Mouse (Mus musculus) liver, embryonic 14.5 days (tissue): Measurements from ENCODE around the gene Vsig10. TPM values are rescaled to one million over a fixed set of nuclear protein-coding genes. Genes with fewer than 3 reads are reported as not detected.
A peak's percentile ranks its signal among the peaks of the same experiment; 100 is the strongest.

Source experiments
- ATAC-seq: fragments of 200-750 bp; cut with Nextera tagmentation; 2 replicates; pipeline ENCODE4 v1.8.0; 2017; ENCODE audit warnings: moderate number of reproducible peaks, mild to moderate bottlenecking, moderate library complexity; ENCODE audit not compliant: insufficient read depth
- DNase-seq, 3 experiments: peaks; one replicate each; pipeline ENCODE4 v3.0.0-alpha.2; 2012 to 2013; ENCODE audit warnings: low read depth in 3 of 3, low spot score in 3 of 3
- H3K27ac ChIP-seq: fragments of 300-500 bp; sonication (generic); 2 replicates; pipeline ENCODE4 v1.5.1; 2014; ENCODE audit warnings: moderate library complexity, mild to moderate bottlenecking, control low read depth, inconsistent platforms
- H3K27me3 ChIP-seq: fragments of 300-500 bp; sonication (generic); 2 replicates; pipeline ENCODE4 v1.6.1; 2014; ENCODE audit warnings: mild to moderate bottlenecking, low read length, moderate library complexity; ENCODE audit not compliant: control insufficient read depth, insufficient read depth
- H3K36me3 ChIP-seq: fragments of 300-500 bp; sonication (generic); replicated peaks from 2 replicates; pipeline ENCODE4 v1.6.1; 2014; ENCODE audit warnings: low read depth; ENCODE audit not compliant: control insufficient read depth, insufficient read depth
- H3K4me1 ChIP-seq, 2 experiments: fragments of 200-500 bp in 1 of 2; fragments of 300-500 bp in 1 of 2; sonication (generic) in 1 of 2; replicated peaks; 2 replicates each; pipeline ENCODE4 v1.6.1; 2012 to 2014; ENCODE audit warnings: antibody characterized with exemption in 1 of 2, inconsistent platforms in 1 of 2, low read length in 1 of 2; ENCODE audit not compliant: control insufficient read depth in 2 of 2, insufficient read depth in 2 of 2
- H3K4me2 ChIP-seq: fragments of 300-500 bp; sonication (generic); 2 replicates; pipeline ENCODE4 v1.6.1; 2014; ENCODE audit warnings: low read depth, mild to moderate bottlenecking, control low read depth, moderate library complexity
- H3K4me3 ChIP-seq, 2 experiments: fragments of 200-500 bp in 1 of 2; fragments of 300-500 bp in 1 of 2; sonication (generic) in 1 of 2; 2 replicates each; pipeline ENCODE4 v1.5.1; 2012 to 2014; ENCODE audit warnings: low read depth in 2 of 2, low read length in 2 of 2, mild to moderate bottlenecking in 2 of 2, control low read depth in 1 of 2, inconsistent platforms in 1 of 2, moderate library complexity in 1 of 2; ENCODE audit not compliant: insufficient read depth in 1 of 2
- H3K9ac ChIP-seq: fragments of 300-500 bp; sonication (generic); replicated peaks from 2 replicates; pipeline ENCODE4 v1.6.1; 2014; ENCODE audit warnings: mild to moderate bottlenecking, control low read depth, moderate library complexity
- H3K9me3 ChIP-seq: fragments of 300-500 bp; sonication (generic); 2 replicates; pipeline ENCODE4 v1.6.1; 2016; ENCODE audit warnings: low read length, mixed read lengths; ENCODE audit not compliant: control insufficient read depth
- CTCF ChIP-seq: IDR thresholded peaks from 2 replicates; pipeline ENCODE4 v1.5.1; 2016; ENCODE audit warnings: antibody characterized with exemption, low read depth, control low read depth
- EP300 ChIP-seq: IDR thresholded peaks from 2 replicates; pipeline ENCODE4 v1.6.1; 2016; ENCODE audit warnings: antibody characterized with exemption, low read depth
- WGBS: fragments of 180-500 bp; shearing (Covaris S2); extraction: QIAGEN DNeasy Blood & Tissue Kit; methylation state at CpG from one replicate; pipeline ENCODE4 v1.1.7; 2014; ENCODE audit not compliant: insufficient replicate concordance; 5-methylcytosine and 5-hydroxymethylcytosine counted together
- polyA plus RNA-seq, 2 experiments: library from polyadenylated mRNA; depleted of rRNA in 1 of 2; stranded (reverse) in 1 of 2; unstranded in 1 of 2; fragments of >200 nt; fragmentation: Nextera tagmentation in 1 of 2; extraction: Ambion mirVana in 1 of 2; gene quantifications; 2 replicates each; pipeline versions ENCODE4 v1.2.1 to v1.2.3; 2012 to 2014

Vsig10 gene
- polyA plus RNA-seq, 2 experiments = 0.60 to 0.84 TPM

- DNase-seq = no peak
- H3K36me3 ChIP-seq = no peaks in the 10 kb centered on the region
- no peaks in the 10 kb centered on the region for H3K27me3 ChIP-seq
- ATAC-seq = no peak
- H3K4me1 ChIP-seq = no peaks in the 10 kb centered on the region
- no peak overlapping the region for H3K27ac ChIP-seq
- H3K4me2 ChIP-seq = no peak overlapping the region
- no peak for TF ChIP-seq EP300
- no peak for TF ChIP-seq CTCF
- no peaks in the 10 kb centered on the region for H3K9me3 ChIP-seq
- H3K9ac ChIP-seq = no peak overlapping the region
- no peak overlapping the region for H3K4me3 ChIP-seq
- WGBS = 53% methylated on average over 6 of the region's 6 CpGs
These were observed 7.5 kb downstream of the Vsig10 start for GRCm38 (mm10) chr5:117326408-117326807.

- H3K36me3 ChIP-seq = no peaks in the 10 kb centered on the region
- H3K4me3 ChIP-seq = no peak overlapping the region
- H3K4me2 ChIP-seq = no peak overlapping the region
- no peak overlapping the region for H3K27ac ChIP-seq
- H3K27me3 ChIP-seq = no peaks in the 10 kb centered on the region
- TF ChIP-seq EP300 = no peak
- ATAC-seq = no peak
- no peak overlapping the region for H3K9ac ChIP-seq
- DNase-seq = no peak
- WGBS = 76% methylated on average over 7 of the region's 7 CpGs
- no peaks in the 10 kb centered on the region for H3K4me1 ChIP-seq
- no peaks in the 10 kb centered on the region for H3K9me3 ChIP-seq
These were observed 11.6 kb downstream of the Vsig10 start for GRCm38 (mm10) chr5:117330457-117330856.

DNA sequence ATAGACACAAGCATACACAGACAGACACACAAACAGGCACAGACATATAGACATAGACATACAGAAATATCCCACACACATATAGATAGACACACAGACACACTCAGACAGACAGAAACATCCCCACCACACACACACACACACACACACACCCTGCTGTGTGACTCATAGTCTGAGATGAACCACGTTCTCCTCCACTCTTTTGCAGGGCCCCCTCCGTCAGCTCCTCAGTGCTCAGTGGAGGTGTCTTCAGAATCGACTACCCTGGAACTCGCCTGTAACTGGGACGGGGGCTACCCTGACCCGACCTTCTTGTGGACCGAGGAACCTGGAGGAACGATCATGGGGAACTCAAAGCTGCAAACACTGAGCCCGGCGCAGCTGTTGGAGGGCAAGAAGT lies 19.1 kb downstream of the Vsig10 start:
- TF ChIP-seq EP300 (no peak), CTCF (no peak)
- Histone ChIP-seq H3K4me3 (no peak overlapping the region), H3K4me2 (no peak overlapping the region), H3K9ac (no peak overlapping the region), H3K27me3 (no peaks in the 10 kb centered on the region), H3K9me3 (no peaks in the 10 kb centered on the region), H3K27ac (no peak overlapping the region), H3K4me1 (0 out of 4 replicates have a peak, but pooled peaks cover 0 to 2% of the 10 kb centered on the region in 2 experiments), H3K36me3 (no peaks in the 10 kb centered on the region)
- no peak for DNase-seq
- ATAC-seq = no peak
- 68% methylated on average over 10 of the region's 10 CpGs for WGBS

GRCm38 (mm10) chr5:117338503-117338902 lies 19.6 kb downstream of the Vsig10 start:
- WGBS = 22% methylated on average over 8 of the region's 8 CpGs
- ATAC-seq (peak; percentile 48; the same call in 1 of the 2 replicates), DNase-seq (no peak)
- Histone ChIP-seq H3K4me3 (no peak overlapping the region), H3K9ac (no peak overlapping the region), H3K9me3 (no peaks in the 10 kb centered on the region), H3K4me1 (0 out of 4 replicates have a peak, but pooled peaks cover 0 to 2% of the 10 kb centered on the region in 2 experiments), H3K27ac (no peak overlapping the region), H3K4me2 (no peak overlapping the region), H3K27me3 (no peaks in the 10 kb centered on the region), H3K36me3 (no peaks in the 10 kb centered on the region)
- TF ChIP-seq CTCF (no peak), EP300 (no peak)

DNA sequence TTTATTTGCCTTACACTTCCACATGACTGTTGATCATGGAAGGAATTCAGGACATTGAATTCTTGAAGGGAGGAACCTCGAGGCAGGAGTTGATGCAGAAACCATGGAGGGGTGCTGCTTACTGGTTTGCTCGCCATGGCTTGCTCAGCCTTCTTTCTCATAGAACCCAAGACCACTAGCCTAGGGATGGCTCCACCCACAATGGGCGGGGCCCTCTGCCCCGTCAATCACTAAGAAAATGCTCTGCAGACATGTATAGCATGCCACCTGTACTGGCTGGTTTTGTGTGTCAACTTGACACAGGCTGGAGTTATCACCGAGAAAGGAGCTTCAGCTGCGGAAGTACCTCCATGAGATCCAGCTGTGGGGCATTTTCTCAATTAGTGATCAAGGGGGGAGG lies 21.2 kb downstream of the Vsig10 start:
- Histone ChIP-seq H3K27ac (no peak overlapping the region), H3K4me3 (no peak overlapping the region), H3K9me3 (no peaks in the 10 kb centered on the region), H3K9ac (no peak overlapping the region), H3K4me2 (no peak overlapping the region), H3K36me3 (no peaks in the 10 kb centered on the region), H3K27me3 (no peaks in the 10 kb centered on the region), H3K4me1 (0 out of 4 replicates have a peak, but pooled peaks cover 0 to 2% of the 10 kb centered on the region in 2 experiments)
- DNase-seq (no peak), ATAC-seq (no peak)
- WGBS = 61% methylated on average over 6 of the region's 6 CpGs
- TF ChIP-seq CTCF (no peak), EP300 (no peak)
